Mouse (Mus musculus) liver, postnatal 0 days (tissue): ENCODE measurements around the gene Itgb2l. TPM values are rescaled to one million over a fixed set of nuclear protein-coding genes. Genes with fewer than 3 reads are reported as not detected.

Source experiments
- ATAC-seq: fragments of 200-750 bp; cut with Nextera tagmentation; 2 replicates; pipeline ENCODE4 v1.8.0; 2017; ENCODE audit warnings: mild to moderate bottlenecking, moderate library complexity
- DNase-seq: peaks from one replicate; pipeline ENCODE4 v3.0.0-alpha.2; 2016
- H3K27ac ChIP-seq: fragments of 300-500 bp; sonication (generic); 2 replicates; pipeline ENCODE4 v1.5.1; 2014; ENCODE audit warnings: antibody characterized with exemption, moderate library complexity, mild to moderate bottlenecking, low read depth
- H3K27me3 ChIP-seq: fragments of 300-500 bp; sonication (generic); 2 replicates; pipeline ENCODE4 v1.6.1; 2014; ENCODE audit warnings: low read length, control low read depth, mixed read lengths; ENCODE audit not compliant: insufficient read depth
- H3K36me3 ChIP-seq: fragments of 300-500 bp; sonication (generic); replicated peaks from 2 replicates; pipeline ENCODE4 v1.6.1; 2014; ENCODE audit warnings: mild to moderate bottlenecking, control low read depth, low read length, moderate library complexity, mixed read lengths; ENCODE audit not compliant: insufficient read depth
- H3K4me1 ChIP-seq: fragments of 300-500 bp; sonication (generic); 2 replicates; pipeline ENCODE4 v1.6.1; 2014; ENCODE audit warnings: antibody characterized with exemption, mild to moderate bottlenecking, control low read depth; ENCODE audit not compliant: insufficient read depth
- H3K4me2 ChIP-seq: fragments of 300-500 bp; sonication (generic); 2 replicates; pipeline ENCODE4 v1.6.1; 2014; ENCODE audit warnings: low read depth, mild to moderate bottlenecking, low read length, moderate library complexity, mixed read lengths
- H3K4me3 ChIP-seq: fragments of 300-500 bp; sonication (generic); 2 replicates; pipeline ENCODE4 v1.5.1; 2014; ENCODE audit warnings: low read depth, low read length
- H3K9ac ChIP-seq: fragments of 300-500 bp; sonication (generic); replicated peaks from 2 replicates; pipeline ENCODE4 v1.6.1; 2014; ENCODE audit warnings: mild to moderate bottlenecking, moderate library complexity
- H3K9me3 ChIP-seq: fragments of 300-500 bp; sonication (generic); 2 replicates; pipeline ENCODE4 v1.6.1; 2016; ENCODE audit warnings: mild to moderate bottlenecking, control low read depth, low read length, mixed read lengths
- CTCF ChIP-seq: sonication (generic); IDR thresholded peaks from 2 replicates; pipeline ENCODE4 v1.5.1; 2016; ENCODE audit warnings: antibody characterized with exemption, low read depth
- EP300 ChIP-seq: IDR thresholded peaks from 2 replicates; pipeline ENCODE4 v1.6.1; 2016; ENCODE audit warnings: antibody characterized with exemption, low read depth, mild to moderate bottlenecking
- WGBS: fragments of 180-500 bp; shearing (Covaris S2); extraction: QIAGEN DNeasy Blood & Tissue Kit; methylation state at CpG from one replicate; pipeline ENCODE4 v1.1.7; 2014; ENCODE audit not compliant: insufficient replicate concordance; 5-methylcytosine and 5-hydroxymethylcytosine counted together
- polyA plus RNA-seq: library from polyadenylated mRNA; unstranded; fragments of >200 nt; fragmentation: Nextera tagmentation; extraction: Ambion mirVana; gene quantifications from 2 replicates; pipeline ENCODE4 v1.2.1, GENCODE M21; 2015

Itgb2l gene
- polyA plus RNA-seq, 1 experiment from 2014 or later: 10.0 TPM

GRCm38 (mm10) chr16:96388481-96388880, 54.9 kb downstream of the Itgb2l start:
- Histone ChIP-seq H3K9me3 (peaks cover 3% of the 10 kb centered on the region; the same call in 1 of the 2 replicates), H3K9ac (no peak overlapping the region), H3K27ac (no peak overlapping the region), H3K27me3 (no peaks in the 10 kb centered on the region), H3K36me3 (no peaks in the 10 kb centered on the region), H3K4me2 (no peak overlapping the region), H3K4me1 (no peaks in the 10 kb centered on the region), H3K4me3 (no peak overlapping the region)
- ATAC-seq (no peak), DNase-seq (no peak)
- no peak for TF ChIP-seq EP300
- TF ChIP-seq CTCF: no peak
- 61% methylated on average over 5 of the region's 5 CpGs for WGBS

- Histone ChIP-seq H3K4me3 (no peak overlapping the region), H3K4me1 (no peaks in the 10 kb centered on the region), H3K27ac (no peak overlapping the region), H3K27me3 (no peaks in the 10 kb centered on the region), H3K9ac (no peak overlapping the region), H3K9me3 (peaks cover 3% of the 10 kb centered on the region; the same call in 1 of the 2 replicates), H3K36me3 (no peaks in the 10 kb centered on the region), H3K4me2 (no peak overlapping the region)
- ATAC-seq: no peak
- DNase-seq: no peak
- no peak for TF ChIP-seq CTCF
- no peak for TF ChIP-seq EP300
- 74% methylated on average over 6 of the region's 6 CpGs for WGBS
These were observed 55.6 kb downstream of the Itgb2l start for GRCm38 (mm10) chr16:96387685-96388371.

GRCm38 (mm10) chr16:96384741-96385140, 58.7 kb downstream of the Itgb2l start:
- ATAC-seq: no peak

DNA sequence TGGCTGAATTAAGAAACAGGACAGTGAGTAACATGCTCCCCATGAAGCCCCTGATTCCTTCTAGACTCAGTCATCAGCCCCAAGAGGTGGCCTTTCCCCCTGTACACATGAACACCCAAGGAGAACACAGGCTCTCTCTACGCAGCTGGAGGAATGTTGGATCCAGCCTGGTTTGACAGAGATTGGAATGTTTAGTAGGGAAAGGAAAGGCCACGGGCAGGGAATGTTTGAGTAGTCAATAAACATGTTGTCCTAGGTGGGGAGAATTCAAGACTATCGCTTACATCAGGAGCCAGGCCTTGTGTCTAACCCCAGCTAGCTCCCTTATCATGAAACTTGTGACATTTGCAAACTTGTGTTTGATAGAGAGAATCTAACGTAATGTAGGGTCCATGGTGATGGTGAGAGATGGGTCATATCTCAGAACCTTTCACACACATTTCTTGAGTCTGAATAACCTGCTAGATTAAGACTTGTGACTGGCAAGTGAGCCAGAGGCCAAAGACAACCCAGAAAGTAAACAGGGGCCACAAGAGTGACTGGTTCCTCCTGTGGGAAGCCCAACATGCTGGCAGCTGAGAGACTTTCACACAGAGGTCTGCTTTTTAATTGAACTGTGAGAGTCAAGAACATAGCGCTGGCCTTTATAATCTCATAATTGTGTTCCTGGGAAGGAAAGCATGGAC, 60.8 kb downstream of the Itgb2l start:
- Histone ChIP-seq H3K4me1 (no peaks in the 10 kb centered on the region), H3K36me3 (no peaks in the 10 kb centered on the region), H3K9ac (no peak overlapping the region), H3K9me3 (peaks cover 3% of the 10 kb centered on the region; the same call in 1 of the 2 replicates), H3K4me2 (no peak overlapping the region), H3K4me3 (no peak overlapping the region), H3K27me3 (no peaks in the 10 kb centered on the region), H3K27ac (no peak overlapping the region)
- DNase-seq (no peak), ATAC-seq (no peak)
- 60% methylated on average over 5 of the region's 5 CpGs for WGBS
- no peak for TF ChIP-seq CTCF
- no peak for TF ChIP-seq EP300

More at GRCm38 (mm10) chr16:96384741-96385140, 58.7 kb downstream of the Itgb2l start:
- Histone ChIP-seq H3K9me3 (peaks cover 3% of the 10 kb centered on the region; the same call in 1 of the 2 replicates), H3K27me3 (no peaks in the 10 kb centered on the region), H3K4me3 (no peak overlapping the region), H3K36me3 (no peaks in the 10 kb centered on the region), H3K4me1 (no peaks in the 10 kb centered on the region), H3K9ac (no peak overlapping the region), H3K27ac (no peak overlapping the region), H3K4me2 (no peak overlapping the region)
- no peak for TF ChIP-seq EP300
- TF ChIP-seq CTCF: no peak
- no peak for DNase-seq

GRCm38 (mm10) chr16:96381435-96381834, 62.0 kb downstream of the Itgb2l start:
- no peak overlapping the region for H3K27ac ChIP-seq
- ATAC-seq (no peak), DNase-seq (no peak)
- no peak overlapping the region for H3K4me2 ChIP-seq
- H3K36me3 ChIP-seq: no peaks in the 10 kb centered on the region
- no peaks in the 10 kb centered on the region for H3K4me1 ChIP-seq
- 87% methylated on average over 12 of the region's 12 CpGs for WGBS
- H3K4me3 ChIP-seq: no peak overlapping the region
- peaks cover 3% of the 10 kb centered on the region; the same call in 1 of the 2 replicates for H3K9me3 ChIP-seq
- no peak for TF ChIP-seq EP300
- TF ChIP-seq CTCF: no peak
- H3K27me3 ChIP-seq: no peaks in the 10 kb centered on the region
- no peak overlapping the region for H3K9ac ChIP-seq

DNA sequence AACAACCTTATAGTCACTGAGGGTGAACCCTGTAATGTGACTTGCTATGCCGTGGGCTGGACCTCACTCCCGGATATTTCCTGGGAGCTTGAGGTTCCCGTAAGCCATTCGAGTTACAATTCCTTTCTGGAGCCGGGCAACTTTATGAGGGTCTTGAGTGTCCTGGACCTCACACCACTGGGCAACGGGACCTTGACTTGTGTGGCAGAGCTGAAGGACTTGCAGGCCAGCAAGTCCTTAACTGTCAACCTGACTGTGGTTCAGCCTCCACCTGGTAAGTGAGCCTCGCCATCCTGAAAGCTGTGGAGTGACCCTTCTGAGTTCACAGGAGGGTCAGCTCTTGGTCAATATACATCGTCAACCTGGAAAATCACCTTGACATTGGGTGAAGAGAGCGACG, 65.3 kb downstream of the Itgb2l start:
- no peak overlapping the region for H3K4me3 ChIP-seq
- H3K27ac ChIP-seq: no peak overlapping the region
- H3K4me2 ChIP-seq: no peak overlapping the region
- WGBS: 80% methylated on average over 10 of the region's 10 CpGs
- TF ChIP-seq CTCF: no peak
- no peak for TF ChIP-seq EP300
- DNase-seq (no peak), ATAC-seq (no peak)
- H3K9me3 ChIP-seq: no peaks in the 10 kb centered on the region
- no peaks in the 10 kb centered on the region for H3K36me3 ChIP-seq
- H3K9ac ChIP-seq: no peak overlapping the region
- no peaks in the 10 kb centered on the region for H3K4me1 ChIP-seq
- H3K27me3 ChIP-seq: no peaks in the 10 kb centered on the region
